Mouse (Mus musculus) left cerebral cortex, postnatal 36 days (tissue): ENCODE measurements around the gene Zranb1. TPM values are rescaled to one million over a fixed set of nuclear protein-coding genes. Genes with fewer than 3 reads are reported as not detected.

Experiments
- DNase-seq, 2 experiments: peaks; one replicate each; pipeline ENCODE4 v3.0.0; 2021 to 2022; ENCODE audit warnings: low spot score in 2 of 2, mixed read lengths in 1 of 2
- intact Hi-C: fragments of 180-260 bp; cut with DNase I; formaldehyde crosslinking; loops from one replicate; pipeline ENCODE4 v1.15.1; 2025
- total RNA-seq, 2 experiments: library from RNA; stranded (reverse); gene quantifications; 2 replicates each; pipeline ENCODE4 v1.2.3; 2021

Zranb1 gene
- total RNA-seq, 2 experiments from 2014 or later = 38.4 to 44.5 TPM

DNA sequence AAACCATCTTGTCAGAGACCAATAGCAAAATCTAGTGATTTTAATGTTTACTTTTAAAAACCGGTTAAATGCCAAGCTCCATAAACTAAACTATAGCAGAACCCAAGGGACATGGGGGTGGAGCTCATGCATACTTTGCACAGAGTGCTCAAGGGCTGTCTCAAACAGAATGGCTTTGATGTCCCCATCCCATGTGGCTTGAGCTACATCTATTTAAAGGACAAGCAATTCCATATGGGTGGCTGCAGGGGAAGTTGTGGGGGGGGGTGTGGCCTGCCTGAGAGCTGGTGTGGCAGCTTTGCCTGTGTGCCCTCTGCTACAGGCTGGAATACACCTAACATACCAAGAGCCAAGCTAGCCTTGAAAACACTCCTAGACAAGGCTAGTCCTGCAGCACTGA, 93.8 kb downstream of the Zranb1 start:
- DNase-seq = no peak
- intact Hi-C loops = no loop called here

DNA sequence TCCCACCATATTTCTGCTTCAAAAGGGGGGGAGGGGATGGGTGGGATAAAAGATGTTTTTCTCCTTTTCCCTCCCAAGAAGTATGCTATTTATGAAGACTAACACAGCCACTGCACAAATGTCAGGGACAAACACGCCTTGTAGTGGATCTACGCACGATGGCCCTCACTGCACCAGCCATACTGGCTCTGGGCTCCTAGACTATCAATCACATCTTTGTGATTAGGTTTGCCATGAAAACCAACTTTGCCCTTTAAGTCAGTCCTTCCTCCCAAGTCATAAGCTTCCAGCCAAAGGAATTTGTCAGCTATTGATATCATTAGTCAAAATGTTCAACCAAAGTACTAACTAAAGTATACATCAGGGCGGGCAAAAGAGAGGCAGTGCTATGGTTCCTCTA, 97.0 kb downstream of the Zranb1 start:
- intact Hi-C loops = no loop called here
- DNase-seq = no peak

DNA sequence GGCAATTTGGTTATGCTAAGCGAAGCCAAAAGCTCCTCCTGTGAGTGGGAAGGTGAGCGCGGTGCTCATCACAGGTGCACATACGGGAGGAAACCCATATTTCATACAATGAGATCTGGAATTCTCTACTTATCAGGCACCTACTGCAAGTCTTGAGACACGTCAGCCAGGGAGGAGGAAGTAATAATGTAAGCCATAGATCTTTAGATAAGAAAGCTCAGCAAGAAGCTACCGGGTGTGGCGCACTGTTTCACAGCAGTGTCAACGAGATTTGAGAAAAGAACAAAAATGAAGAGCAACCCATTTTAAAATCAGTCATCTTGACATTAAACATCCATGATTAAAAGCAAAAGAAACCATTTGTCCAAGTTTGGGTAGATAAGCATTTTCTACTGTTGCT, 98.1 kb downstream of the Zranb1 start:
- intact Hi-C loops = no loop called here

DNA sequence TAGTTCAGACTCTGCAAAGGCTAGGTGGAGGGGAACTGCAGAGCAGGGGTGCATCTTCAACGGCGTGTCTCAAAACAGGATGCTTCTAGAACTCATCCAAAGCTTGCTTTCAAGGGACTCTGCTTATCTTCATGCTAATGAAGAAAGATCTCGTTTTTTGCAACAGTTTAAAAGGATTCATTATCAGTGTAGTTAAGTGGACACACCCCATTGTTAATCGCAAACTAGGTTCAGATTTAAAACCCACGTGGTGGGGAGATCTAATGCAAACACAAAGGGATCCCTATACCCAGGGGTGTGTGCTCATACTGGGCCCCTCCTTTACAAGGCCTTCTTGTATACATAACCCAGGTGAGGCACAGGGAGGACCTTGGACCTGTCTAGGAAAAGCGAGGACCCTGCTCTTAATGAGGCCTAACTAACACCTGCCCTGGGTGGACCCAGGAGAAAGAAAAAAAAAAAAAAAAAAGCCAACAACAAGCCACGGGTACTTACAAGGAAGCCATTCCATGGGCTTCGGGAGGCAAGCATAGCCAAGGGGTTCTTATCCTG, 98.6 kb downstream of the Zranb1 start:
- intact Hi-C loops = loop anchor here (5.0 kb wide), 5 partner anchors 93 to 608 kb away; partner anchors contain the start of genes Ctbp2, Edrf1 and Fgfr2
- no peak for DNase-seq

More for the DNA sequence above, 98.1 kb downstream of the Zranb1 start:
- no peak for DNase-seq

DNA sequence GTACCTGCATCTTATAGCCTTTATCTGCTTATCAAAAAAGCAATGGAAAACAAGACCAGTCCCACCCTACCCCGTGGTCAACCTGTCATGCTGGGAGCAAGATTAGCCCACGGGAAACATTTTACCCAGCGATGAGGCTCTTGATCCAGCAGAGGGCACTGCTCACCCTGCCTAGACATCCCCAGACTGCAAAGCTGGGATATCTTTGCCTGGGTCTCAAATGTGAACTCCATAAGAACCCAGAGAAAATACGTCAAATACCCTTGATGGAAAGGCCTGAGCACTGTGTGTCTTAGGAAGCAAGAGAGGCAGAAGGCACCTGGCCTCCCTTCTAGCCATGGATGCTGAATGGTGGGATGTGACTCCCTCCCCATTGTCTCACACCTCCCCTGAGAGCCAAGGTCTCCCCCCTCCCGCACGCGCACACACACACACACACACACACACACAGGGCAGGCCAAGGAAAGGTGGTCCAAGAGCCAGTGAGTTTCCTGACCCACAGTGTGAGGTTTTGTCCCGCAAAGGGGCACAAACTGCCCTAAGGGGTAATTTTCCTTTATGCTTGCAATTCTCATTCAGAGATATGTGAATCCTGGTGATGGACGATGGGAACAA, 101.8 kb downstream of the Zranb1 start:
- intact Hi-C loops = loop anchor here (5.0 kb wide), 5 partner anchors 90 to 605 kb away; partner anchors contain the start of genes Ctbp2, Edrf1 and Fgfr2
- DNase-seq = peak; percentile 46 to 61

DNA sequence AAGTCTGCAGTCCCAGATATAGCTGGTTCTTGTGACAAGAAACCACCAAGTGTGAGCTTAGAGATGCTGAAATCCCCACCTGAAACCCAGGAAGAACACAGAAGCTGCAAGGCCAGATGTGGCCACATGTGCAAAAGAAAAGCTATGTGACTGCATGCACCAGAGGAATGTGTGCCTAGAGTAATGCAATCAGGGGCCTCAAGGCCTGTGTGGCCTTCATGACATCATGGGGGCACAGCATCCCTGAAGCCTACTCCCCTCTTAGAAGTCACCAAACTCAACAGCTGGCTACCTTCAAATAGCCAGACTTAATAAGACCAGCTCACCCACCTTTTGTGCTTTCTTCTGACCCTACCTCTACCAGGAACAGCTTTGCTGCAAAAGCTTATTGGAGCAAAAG, 105.0 kb downstream of the Zranb1 start:
- DNase-seq = no peak
- intact Hi-C loops = no loop called here

Other genes with a start within 250 kb of the Zranb1 start
- gene Fam53b, start 117.3 kb upstream of the Zranb1 start, total RNA-seq = 10 to 100 TPM; 50.9 to 61.0 TPM
- gene Eef1akmt2, start 78.5 kb upstream of the Zranb1 start, total RNA-seq = 10 to 100 TPM; 32.5 to 37.2 TPM
- 10 to 100 TPM; 29.0 to 29.2 TPM for gene Abraxas2, start 71.9 kb upstream of the Zranb1 start, total RNA-seq
- 10 to 100 TPM; 41.6 to 46.6 TPM for gene Fgfr2, start 192.2 kb downstream of the Zranb1 start, total RNA-seq
- 10 to 100 TPM; 20.3 to 28.3 TPM for gene Ctbp2, start 193.2 kb downstream of the Zranb1 start, total RNA-seq